Mouse (Mus musculus): ENCODE results near the gene Nmu. TPM values are rescaled to one million over a fixed set of nuclear protein-coding genes. Genes with fewer than 3 reads are reported as not detected.
A peak's percentile ranks its signal among the peaks of the same experiment; 100 is the strongest.

Gene Nmu
- polyA plus RNA-seq (2012; rRNA removed) = 0.18 TPM in 1 of 2 replicates, not detected in the other

DNA sequence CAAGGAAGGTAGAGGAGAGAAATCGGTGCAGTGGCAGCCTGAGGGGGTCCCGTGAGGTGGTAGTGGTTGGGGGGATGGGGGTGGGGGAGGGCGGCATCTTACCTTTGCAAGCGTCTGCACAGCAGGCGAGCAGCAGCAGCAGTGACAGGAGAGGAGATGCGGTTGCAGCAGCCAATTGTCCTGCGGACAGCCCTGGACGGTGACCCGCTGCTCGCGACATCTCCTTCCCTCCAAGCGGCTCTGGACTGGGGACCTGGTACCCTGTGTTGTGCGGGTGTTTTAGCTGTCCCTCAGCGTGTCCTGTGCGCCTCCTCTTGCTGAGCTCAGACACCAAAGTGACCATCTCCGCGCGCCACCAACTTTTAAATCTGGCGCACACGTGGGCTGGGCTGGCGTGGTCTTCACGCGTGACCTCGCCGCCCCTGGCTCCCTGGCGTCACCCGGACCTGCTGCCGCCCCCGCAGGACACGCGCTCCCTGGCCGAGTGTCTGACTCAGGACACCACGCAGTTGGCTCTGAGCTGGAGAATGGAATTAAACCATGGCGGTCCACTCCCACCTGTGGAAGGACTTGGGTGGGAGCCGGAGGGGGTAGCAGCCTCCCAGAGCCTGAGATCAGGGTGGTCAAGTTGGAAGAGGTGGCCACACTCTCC lies at the start of gene Nmu:
Gene Nmu (minus strand): TSS at position 336 of the 652 bp plus-strand sequence.
- no peak for DNase-seq (ENCODE audit: extremely low spot score in 1 of 2, low spot score in 1 of 2)

DNA sequence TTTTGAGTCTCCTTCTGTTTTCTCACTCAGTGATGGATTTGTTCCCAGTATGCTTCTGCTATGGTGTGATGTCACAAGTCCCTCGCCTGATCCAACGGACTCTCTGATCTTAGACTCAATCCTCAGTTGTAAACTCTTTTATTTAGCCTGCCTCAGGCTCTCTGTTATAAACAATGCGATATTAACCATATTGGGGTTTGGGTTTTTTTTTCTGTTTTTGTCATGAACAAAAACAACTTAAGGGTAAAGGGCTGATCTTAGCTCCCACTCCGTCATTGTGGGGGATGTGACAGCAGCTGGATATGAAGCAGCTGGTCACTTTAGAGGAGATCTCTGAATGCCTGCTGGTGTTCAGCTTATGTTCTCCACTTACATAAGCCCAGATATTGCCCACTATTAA lies 48.1 kb upstream of the Nmu start:
- DNase-seq (ENCODE audit: extremely low spot score in 1 of 2, low spot score in 1 of 2) = no peak

DNA sequence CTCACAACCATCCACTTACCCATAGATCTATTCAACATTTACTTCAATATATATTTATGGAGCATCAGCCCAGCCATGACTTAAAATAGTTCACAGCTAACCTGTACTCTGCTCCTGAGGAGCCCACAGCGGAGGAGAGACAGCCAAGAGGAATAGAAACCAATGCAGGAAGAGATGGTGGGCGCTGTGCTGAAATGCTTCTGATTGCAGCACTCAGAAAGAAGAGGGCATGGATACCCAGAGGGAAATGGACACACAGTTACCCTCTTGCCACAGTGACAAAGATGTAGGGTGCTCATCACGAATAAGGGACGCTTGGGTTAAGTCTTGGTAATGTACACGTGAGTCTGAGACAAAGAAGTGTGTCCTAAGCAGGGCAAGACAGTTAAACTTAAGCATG lies 30.8 kb upstream of the Nmu start:
- no peak for DNase-seq (ENCODE audit: extremely low spot score in 1 of 2, low spot score in 1 of 2)

DNA sequence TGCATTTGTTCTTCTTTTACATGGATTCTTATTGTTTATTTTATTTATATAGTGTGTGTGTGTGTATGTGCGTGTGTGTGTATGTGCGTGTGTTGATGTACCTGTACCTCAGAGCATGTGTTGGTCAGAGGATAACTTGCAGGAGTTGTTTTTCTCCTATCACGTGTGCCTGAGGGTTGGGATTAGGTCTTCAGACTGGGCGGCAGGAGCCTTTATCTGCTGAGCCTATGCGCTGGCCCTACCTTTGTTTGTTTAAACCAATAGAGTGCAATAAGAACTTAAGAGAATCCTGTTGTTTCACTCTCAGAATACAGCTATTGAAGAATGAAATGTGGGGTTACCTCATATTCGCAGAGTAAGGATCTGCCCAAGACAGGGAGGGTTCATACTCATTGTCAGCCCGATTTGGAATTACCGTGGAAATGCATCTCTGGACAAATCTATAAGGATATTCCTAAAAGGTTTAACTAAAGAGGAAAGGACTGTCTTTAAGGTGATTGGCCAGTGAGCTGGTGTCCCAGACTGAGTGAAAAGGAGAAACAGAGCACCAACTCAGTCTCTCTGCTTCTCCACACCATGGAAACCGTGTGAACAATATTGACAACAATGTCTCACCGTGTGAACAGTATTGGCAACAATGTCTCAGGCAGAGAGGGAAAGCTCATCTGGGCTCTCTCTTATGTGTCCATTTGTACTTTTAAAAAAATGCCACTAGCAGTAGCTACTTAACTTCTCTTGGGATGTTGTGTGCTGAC lies 25.6 kb upstream of the Nmu start:
- no peak for DNase-seq (ENCODE audit: extremely low spot score in 1 of 2, low spot score in 1 of 2)

- no peak for DNase-seq (ENCODE audit: extremely low spot score in 1 of 2, low spot score in 1 of 2)
Measured at GRCm38 (mm10) chr5:76388474-76388873, 24.9 kb upstream of the Nmu start.

DNA sequence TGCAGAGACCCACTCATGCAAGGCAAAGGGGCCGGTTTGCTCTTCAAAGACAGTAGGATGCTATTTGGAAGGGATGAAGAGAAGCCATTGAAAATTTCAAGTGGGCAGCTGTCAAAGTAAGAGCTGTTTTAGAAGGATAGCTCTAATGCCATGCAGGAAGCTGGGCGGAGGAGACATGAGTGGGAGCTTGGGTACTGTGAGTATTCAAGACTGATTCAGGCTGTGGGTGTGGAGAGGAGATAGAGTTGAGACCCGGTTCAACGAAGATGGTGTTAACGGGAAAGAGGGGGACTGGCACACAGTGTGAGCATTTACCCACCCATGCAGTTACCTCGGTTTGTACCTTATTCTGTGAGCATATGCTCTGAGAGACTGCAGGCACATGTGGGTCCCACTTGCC lies 20.1 kb upstream of the Nmu start:
- DNase-seq (ENCODE audit: extremely low spot score in 1 of 2, low spot score in 1 of 2) = peak; percentile 49 to 64

- DNase-seq (ENCODE audit: extremely low spot score in 1 of 2, low spot score in 1 of 2) = no peak
Measured at GRCm38 (mm10) chr5:76381836-76382235, 18.2 kb upstream of the Nmu start.

- DNase-seq (ENCODE audit: extremely low spot score in 1 of 2, low spot score in 1 of 2) = no peak
Measured at GRCm38 (mm10) chr5:76379216-76379615, 15.6 kb upstream of the Nmu start.

- no peak for DNase-seq (ENCODE audit: extremely low spot score in 1 of 2, low spot score in 1 of 2)
Measured at GRCm38 (mm10) chr5:76369215-76369840, 5.7 kb upstream of the Nmu start.

GRCm38 (mm10) chr5:76365406-76365805 lies 1.8 kb upstream of the Nmu start:
- DNase-seq (ENCODE audit: extremely low spot score in 1 of 2, low spot score in 1 of 2) = no peak

GRCm38 (mm10) chr5:76360786-76361185 lies 2.8 kb downstream of the Nmu start:
- DNase-seq (ENCODE audit: extremely low spot score in 1 of 2, low spot score in 1 of 2) = peak in 1 of 2 experiments; percentile 23

DNA sequence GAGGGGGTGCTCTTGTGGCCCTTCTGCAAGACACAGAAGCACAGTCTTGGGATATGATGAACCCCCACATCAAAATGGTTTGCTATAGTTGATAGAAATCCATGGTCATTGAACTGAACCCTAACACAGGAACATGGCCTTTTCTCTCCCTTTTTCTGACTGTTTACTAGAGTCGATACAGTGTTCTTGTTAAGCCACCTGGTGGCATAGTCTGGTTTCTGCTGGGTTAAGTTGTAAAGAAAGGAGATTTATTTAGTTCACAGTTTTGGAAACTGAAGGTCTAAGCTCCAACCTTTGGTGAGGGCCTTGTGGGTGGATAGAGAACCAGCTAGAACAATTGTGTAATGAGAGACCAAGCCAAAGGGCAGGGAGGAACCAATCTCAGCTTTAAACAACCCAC lies 3.5 kb downstream of the Nmu start:
- DNase-seq (ENCODE audit: extremely low spot score in 1 of 2, low spot score in 1 of 2) = no peak

DNA sequence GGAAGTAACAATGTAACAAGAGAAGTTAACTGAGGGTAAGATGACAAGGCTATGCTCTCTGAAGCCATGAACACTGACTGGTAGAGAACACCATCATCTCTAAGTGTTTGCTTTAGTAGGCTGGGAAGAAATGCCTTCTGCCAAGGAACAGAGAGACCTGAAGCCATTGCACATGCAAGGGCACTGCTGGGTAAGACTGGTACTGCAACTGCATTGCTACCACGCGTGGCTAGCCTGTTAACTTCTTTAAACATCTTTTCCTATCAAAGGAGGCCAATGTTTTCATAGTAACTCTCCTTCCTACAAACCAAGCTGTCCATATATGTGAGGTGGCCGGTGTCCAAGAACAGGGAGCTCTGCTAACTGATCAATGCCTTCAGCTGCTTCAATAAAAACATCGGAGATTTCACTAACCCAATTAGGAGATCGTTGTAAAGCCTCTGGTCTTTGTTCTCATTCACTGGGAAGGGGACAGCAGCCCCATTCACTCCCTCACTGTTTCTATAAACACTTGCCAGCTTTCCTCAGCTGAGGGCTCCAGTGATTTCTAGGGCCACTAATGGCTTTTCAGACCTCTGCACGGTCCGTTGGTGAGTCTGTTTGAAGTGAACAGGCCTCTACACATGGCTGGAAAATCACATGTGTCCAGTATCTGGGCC lies 11.5 kb downstream of the Nmu start:
- DNase-seq (ENCODE audit: extremely low spot score in 1 of 2, low spot score in 1 of 2) = no peak

GRCm38 (mm10) chr5:76351537-76351936 lies 12.1 kb downstream of the Nmu start:
- DNase-seq (ENCODE audit: extremely low spot score in 1 of 2, low spot score in 1 of 2) = no peak

DNA sequence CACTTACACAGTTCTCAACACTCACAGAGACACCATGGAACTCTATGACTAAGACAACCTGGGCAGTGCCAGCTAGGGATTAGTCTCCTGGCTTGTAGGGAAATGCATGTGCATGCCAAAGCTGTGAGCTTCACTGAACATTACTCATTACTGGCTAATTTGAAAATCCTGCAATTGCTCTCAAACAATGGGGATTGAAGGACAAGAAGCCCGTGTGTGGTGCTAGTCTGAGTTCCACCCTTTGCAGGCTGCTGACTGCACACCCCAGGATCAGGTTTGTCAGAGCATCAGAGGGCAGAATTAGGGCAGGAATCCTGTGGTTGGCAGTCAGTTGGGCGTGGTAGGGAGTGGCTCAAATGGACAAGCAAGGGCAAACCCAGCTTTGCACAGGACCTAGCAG lies 17.5 kb downstream of the Nmu start:
- peak; percentile 15 to 28 for DNase-seq (ENCODE audit: extremely low spot score in 1 of 2, low spot score in 1 of 2)

DNA sequence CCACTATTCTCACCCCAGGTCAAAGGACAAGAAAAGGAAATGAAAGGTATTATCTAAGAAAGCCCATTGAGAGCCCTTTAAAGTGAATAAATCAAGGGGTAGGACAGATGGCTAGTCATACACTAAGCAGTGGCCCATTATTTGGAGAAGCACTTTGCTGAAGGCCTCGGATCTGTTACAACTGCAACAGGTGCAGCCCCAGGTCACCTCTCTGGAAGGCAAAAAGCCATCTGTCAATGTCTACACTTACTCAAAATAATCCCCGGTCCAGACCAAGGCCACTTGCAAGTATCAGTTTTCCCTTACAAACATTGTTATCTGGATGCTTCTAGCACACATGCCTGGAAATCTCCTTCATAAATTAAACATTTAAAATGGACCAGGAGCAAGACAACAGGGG lies 22.7 kb downstream of the Nmu start:
- no peak for DNase-seq (ENCODE audit: extremely low spot score in 1 of 2, low spot score in 1 of 2)

DNA sequence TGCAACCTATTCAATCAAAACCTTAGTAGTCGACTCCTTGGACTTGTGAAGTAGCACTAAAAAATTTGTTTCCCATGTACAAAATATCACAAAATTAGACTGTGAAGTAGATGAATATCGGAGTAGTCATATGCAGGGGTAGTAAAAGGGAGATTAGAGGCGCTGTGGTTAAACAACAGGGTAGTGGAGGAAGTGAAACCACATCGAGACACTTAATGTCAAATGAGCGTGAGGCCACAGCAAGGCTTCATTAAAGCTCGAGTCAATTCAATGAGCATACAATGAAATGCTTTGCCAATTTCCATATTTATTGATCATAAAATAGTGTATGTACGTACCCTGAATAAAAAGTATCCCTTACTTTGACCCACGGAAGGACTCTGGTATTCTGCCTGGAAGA lies 26.5 kb downstream of the Nmu start:
- no peak for DNase-seq (ENCODE audit: extremely low spot score in 1 of 2, low spot score in 1 of 2)

DNA sequence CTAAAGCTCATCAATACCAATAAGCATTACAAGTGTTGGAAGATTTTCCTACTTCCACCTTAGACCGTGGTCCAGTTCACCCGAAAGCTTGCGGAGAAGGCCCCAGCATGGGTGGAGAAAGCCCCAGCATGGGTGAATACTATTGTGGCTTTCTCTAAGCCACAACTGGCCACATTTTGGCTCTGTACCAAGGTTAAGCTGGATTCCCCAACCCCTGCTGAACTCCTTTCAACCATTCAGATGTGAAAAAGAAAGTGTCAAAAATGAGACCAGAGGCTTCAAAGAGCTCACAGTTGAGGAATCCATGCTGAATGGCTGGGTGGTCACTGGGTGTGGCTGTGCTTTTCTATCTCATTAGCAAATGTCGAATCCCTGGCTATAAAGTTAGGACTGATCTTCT lies 29.8 kb downstream of the Nmu start:
- no peak for DNase-seq (ENCODE audit: extremely low spot score in 1 of 2, low spot score in 1 of 2)

GRCm38 (mm10) chr5:76330953-76331352 lies 32.6 kb downstream of the Nmu start, which contains the start of gene Pdcl2:
Pdcl2 (minus strand) TSS chr5:76331156.
- no peak for DNase-seq (ENCODE audit: extremely low spot score in 1 of 2, low spot score in 1 of 2)

GRCm38 (mm10) chr5:76327296-76327695 lies 36.3 kb downstream of the Nmu start:
- no peak for DNase-seq (ENCODE audit: extremely low spot score in 1 of 2, low spot score in 1 of 2)

- peak in 1 of 2 experiments; percentile 15 for DNase-seq (ENCODE audit: extremely low spot score in 1 of 2, low spot score in 1 of 2)
Measured at GRCm38 (mm10) chr5:76325113-76325512, 38.5 kb downstream of the Nmu start.

All from frontal cortex, adult 2 months (tissue).